In genomic region chr1:128243996-128244726, GRCm38 (mm10) we compare ENCODE assay signal across 7 mouse cellular contexts. TPM values are rescaled to one million over a fixed set of nuclear protein-coding genes. Genes with fewer than 3 reads are reported as not detected.
DNase-seq lines count a peak whose midpoint lies in the region; ATAC-seq lines count a peak whose summit lies in the region.

No protein-coding gene starts in this region.

- H3K4me2 ChIP-seq in intestine, embryonic 15.5 days (replicated peaks) = peak overlapping the region; percentile 84

- no peaks in the 10 kb centered on the region for H3K4me1 ChIP-seq in intestine, embryonic 15.5 days (replicated peaks)
- H3K4me1 ChIP-seq in midbrain, embryonic 10.5 days = peaks cover 23% of the 10 kb centered on the region

- peak; percentile 97 for DNase-seq in adrenal gland, adult 2 months
- DNase-seq in embryo, embryonic 11.5 days (ENCODE audit: low read depth, low spot score) = peak; percentile 96
- DNase-seq in gastrocnemius, postnatal 36 days = peak; percentile 89 to 91
- DNase-seq in left cerebral cortex, postnatal 25 days (ENCODE audit: low spot score in 2 of 2) = peak; percentile 96 to 98
- peak; percentile 98 for DNase-seq in midbrain, embryonic 10.5 days (ENCODE audit: low spot score)
- DNase-seq in right cerebral cortex, postnatal 4 days = peak; percentile 91

- no peaks in the 10 kb centered on the region for H3K9me3 ChIP-seq in intestine, embryonic 15.5 days
- no peaks in the 10 kb centered on the region for H3K9me3 ChIP-seq in midbrain, embryonic 10.5 days (replicated peaks)

- intact Hi-C loops in gastrocnemius, postnatal 36 days (cut with DNase I) = no loop called here
- intact Hi-C loops in left cerebral cortex, postnatal 25 days (cut with DNase I) = no loop called here

- H3K9ac ChIP-seq in intestine, embryonic 15.5 days = peak overlapping the region; percentile 84

- peak overlapping the region; percentile 78 for H3K4me3 ChIP-seq in intestine, embryonic 15.5 days (replicated peaks)
- H3K4me3 ChIP-seq in midbrain, embryonic 10.5 days = peak overlapping the region; percentile 70

- H3K27ac ChIP-seq in intestine, embryonic 15.5 days = peak overlapping the region; percentile 86
- peak overlapping the region; percentile 92 for H3K27ac ChIP-seq in midbrain, embryonic 10.5 days (replicated peaks)

- no peaks in the 10 kb centered on the region for H3K27me3 ChIP-seq in intestine, embryonic 15.5 days (replicated peaks)
- no peaks in the 10 kb centered on the region for H3K27me3 ChIP-seq in midbrain, embryonic 10.5 days (ENCODE audit: low read depth, poor library complexity, severe bottlenecking)

- ATAC-seq in intestine, embryonic 15.5 days = peak; percentile 97

- H3K36me3 ChIP-seq in intestine, embryonic 15.5 days = no peaks in the 10 kb centered on the region
- H3K36me3 ChIP-seq in midbrain, embryonic 10.5 days = peaks cover 10% of the 10 kb centered on the region; the same call in 1 of the 2 replicates

- WGBS in intestine, embryonic 15.5 days = under 1% methylated on average over 70 of the region's 71 CpGs
- under 1% methylated on average over 71 of the region's 71 CpGs for WGBS in midbrain, embryonic 10.5 days

RNA-seq across cellular contexts. Expression of gene Ubxn4, which starts 0.4 kb away (rescaled TPM):
- 100 to 1,000 TPM in 1 of 2 experiments, 10 to 100 TPM in 1; 70.1 to 134 TPM for total RNA-seq in adrenal gland, adult 2 months (2021)
- 21.2 and 22.0 TPM in 2 replicates for polyA plus RNA-seq in adrenal gland, adult 2 months (2012; rRNA removed)
- total RNA-seq in gastrocnemius, postnatal 36 days (2021) = 10 to 100 TPM; 33.3 to 42.1 TPM
- polyA plus RNA-seq in intestine, embryonic 15.5 days (2015; fragmentation: Nextera tagmentation; extraction: Ambion mirVana) = 80.0 and 89.9 TPM in 2 replicates
- total RNA-seq in left cerebral cortex, postnatal 25 days (2021) = 10 to 100 TPM; 45.8 to 48.0 TPM
- 63.4 and 64.7 TPM in 2 replicates for polyA plus RNA-seq in midbrain, embryonic 10.5 days (2016; fragmentation: Nextera tagmentation; extraction: Ambion mirVana)

Comparison
In these comparisons a context has a peak if more than half of its experiments do, and no peak if none do; other contexts are left out.
1. Peak in every context shown above with its lines: DNase-seq, ATAC-seq, H3K4me3 ChIP-seq and H3K27ac ChIP-seq.